Comparison of ENCODE assay signal across 7 mouse cellular contexts in the genomic region with DNA sequence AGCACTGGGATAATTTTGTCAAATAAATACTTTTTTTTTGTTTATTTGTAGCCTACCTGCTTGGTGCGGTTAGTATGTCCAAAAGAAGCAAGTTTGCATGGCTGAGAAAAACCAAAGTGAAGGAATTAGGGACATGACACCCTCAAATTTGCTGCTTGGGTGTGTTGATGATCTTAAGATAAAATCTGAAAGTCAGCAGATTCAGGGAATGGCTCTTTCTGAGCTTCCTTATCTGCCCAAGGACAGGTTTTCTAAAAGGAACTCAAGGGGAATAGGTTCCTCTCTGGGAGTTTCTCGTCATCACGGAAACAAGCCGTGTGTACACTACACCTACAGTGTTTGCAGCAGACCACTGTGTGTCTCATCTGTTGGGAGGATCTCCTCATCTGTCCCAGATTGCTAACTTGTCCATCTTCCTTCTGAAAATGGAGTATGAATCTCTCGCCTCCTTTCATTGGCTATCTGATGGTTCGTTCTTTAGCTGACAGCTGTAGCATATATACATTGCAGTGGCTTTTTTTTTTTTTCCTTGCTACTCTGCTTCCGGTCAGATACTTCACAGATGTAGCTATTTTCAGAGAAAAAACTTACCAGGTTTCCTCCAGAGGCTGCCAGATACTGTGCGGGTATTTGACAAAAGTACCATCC.
"Had no signal": no experiment of that assay in that cellular context is flagged by ENCODE, and none has a peak within 500 bp of the region (broad histone marks: within the 10 kb centered on the region; RNA-seq: fewer than 3 reads in every experiment).

No protein-coding gene starts in this region.

- H3K9me3 ChIP-seq: kidney, embryonic 15.5 days; limb, embryonic 13.5 days; liver, embryonic 12.5 days; midbrain, embryonic 15.5 days; neural tube, embryonic 13.5 days had no signal

- ATAC-seq: intestine, embryonic 16.5 days; liver, embryonic 12.5 days; midbrain, embryonic 15.5 days had no signal

- H3K36me3 ChIP-seq: kidney, embryonic 15.5 days; limb, embryonic 13.5 days; liver, embryonic 12.5 days; midbrain, embryonic 15.5 days; neural tube, embryonic 13.5 days had no signal

- H3K9ac ChIP-seq: kidney, embryonic 15.5 days; limb, embryonic 13.5 days; liver, embryonic 12.5 days; midbrain, embryonic 15.5 days; neural tube, embryonic 13.5 days had no signal

- H3K4me3 ChIP-seq: kidney, embryonic 15.5 days; limb, embryonic 13.5 days; liver, embryonic 12.5 days; midbrain, embryonic 15.5 days; neural tube, embryonic 13.5 days had no signal

- H3K27ac ChIP-seq: kidney, embryonic 15.5 days; limb, embryonic 13.5 days; liver, embryonic 12.5 days; midbrain, embryonic 15.5 days; neural tube, embryonic 13.5 days had no signal

- H3K27me3 ChIP-seq: kidney, embryonic 15.5 days; limb, embryonic 13.5 days; liver, embryonic 12.5 days; midbrain, embryonic 15.5 days; neural tube, embryonic 13.5 days had no signal

- H3K4me1 ChIP-seq: midbrain, embryonic 15.5 days; neural tube, embryonic 13.5 days had no signal

- H3K4me2 ChIP-seq: kidney, embryonic 15.5 days; limb, embryonic 13.5 days; liver, embryonic 12.5 days; midbrain, embryonic 11.5 days; midbrain, embryonic 15.5 days; neural tube, embryonic 13.5 days had no signal
